Mouse (Mus musculus) adrenal gland, postnatal 4 days (tissue): ENCODE measurements at regions not wholly inside any gene's neighbourhood (a gene's known extent, or its start where the extent isn't known, plus 50 kb on each side); places are given as distances from the start of the nearest gene placed in this dataset.
"Not testable (repeated sequence)": the region's sequence is repeated elsewhere in the genome, so short reads cannot be mapped to it uniquely, and the experiment has no call there.

ENCODE experiments used
- DNase-seq, 2 experiments: peaks; one replicate each; pipeline ENCODE4 v3.0.0; 2021 to 2022; ENCODE audit warnings: low spot score in 2 of 2, mixed read lengths in 2 of 2

DNA sequence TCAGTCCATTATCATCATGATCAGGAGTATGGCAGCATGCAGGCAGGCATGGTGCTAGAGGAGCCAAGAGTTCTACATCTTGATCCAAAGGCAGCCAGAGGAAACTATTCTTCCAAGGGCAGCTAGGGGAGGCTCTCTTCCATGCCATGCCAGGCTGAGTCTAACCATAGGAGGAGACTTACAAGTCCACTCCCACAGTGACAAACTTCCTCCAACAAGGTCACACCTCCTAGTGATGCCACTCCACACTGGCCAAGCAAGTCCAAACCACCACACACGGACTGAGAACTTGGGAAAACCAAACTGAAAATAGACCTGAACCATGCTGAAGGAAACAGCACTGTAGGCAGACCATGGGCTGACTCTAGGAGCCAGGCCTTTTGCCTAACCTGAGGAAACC is 197.4 kb downstream of the Prex1 start:
- DNase-seq: no peak

DNA sequence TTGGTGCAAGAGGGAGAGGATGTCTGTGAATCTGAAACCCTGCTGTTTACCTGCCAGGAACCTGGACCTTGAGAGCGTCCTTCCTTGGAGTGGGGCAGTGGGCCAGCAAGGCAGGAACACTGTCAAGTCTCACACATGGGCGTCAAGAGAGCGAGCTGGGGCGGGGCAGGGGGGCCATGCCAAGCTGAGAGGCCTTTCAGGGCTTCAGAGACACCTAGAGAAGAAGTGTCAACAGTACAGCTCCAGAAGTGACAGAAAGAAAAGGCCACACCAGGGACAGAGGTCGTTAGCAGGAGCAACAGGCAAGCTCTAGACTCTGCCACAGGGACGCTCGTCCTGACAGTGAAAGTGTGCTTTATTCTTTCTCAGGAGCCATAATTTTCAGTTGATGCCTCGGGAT is 199.0 kb downstream of the Prex1 start:
- no peak for DNase-seq

DNA sequence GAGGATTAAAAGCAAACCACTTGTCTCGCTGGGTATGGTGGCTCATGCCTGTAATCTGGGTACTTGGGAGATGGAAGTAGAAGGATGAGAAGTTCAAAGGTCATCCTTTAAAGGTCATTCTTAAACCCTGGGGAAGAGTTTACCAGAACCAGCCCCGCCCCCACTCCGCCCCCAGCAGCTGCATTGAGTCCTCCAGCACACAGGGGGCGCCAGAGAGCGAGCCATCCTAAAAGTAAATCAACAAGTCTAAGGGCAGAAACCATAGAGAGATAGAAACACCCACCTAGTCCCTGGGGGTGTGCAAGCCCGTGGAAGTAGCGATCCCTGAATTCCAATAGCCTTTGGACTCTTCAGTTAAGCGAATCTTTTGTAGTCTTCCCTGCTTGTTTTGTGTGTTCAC is 201.1 kb downstream of the Prex1 start:
- DNase-seq: no peak

DNA sequence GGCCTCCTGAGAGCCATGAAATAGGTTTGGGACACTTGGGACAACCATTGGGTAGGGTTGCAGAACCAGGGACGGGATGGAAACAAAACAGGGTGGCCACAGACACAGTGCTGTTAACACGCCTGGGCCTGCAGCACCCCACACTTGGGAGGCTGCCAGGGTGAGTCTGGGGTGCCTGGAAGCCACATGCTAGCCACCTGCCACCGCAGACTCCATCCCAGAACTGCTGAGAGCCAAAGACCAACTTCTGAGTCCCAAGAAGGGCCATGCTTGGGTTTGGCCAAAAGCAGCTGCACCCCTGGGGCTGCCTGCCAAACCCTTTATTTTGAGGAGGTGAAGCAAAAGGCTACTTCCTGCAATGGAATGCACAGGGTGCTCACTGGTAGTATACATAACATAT is 202.2 kb downstream of the Prex1 start:
- not testable (repeated sequence) for DNase-seq

DNA sequence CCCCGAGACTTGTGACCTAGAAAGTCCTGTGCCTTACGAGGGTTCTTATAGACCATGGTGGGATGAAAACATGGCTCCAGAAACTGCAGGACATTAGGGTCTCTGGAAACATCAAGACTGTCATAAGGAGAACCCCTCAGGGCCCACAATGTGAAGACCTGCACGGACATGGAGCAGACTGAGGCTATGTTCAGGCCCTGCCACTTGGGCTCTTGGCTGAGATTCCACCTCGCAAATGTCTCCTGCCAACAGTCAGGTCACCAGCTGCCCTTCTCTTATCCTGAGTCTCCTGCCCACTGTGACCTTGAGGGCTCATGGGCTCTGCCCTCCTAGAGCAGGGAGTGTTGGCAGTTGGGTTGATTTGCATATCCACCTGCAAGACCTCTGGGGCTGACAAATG is 202.9 kb downstream of the Prex1 start:
- no peak for DNase-seq

DNA sequence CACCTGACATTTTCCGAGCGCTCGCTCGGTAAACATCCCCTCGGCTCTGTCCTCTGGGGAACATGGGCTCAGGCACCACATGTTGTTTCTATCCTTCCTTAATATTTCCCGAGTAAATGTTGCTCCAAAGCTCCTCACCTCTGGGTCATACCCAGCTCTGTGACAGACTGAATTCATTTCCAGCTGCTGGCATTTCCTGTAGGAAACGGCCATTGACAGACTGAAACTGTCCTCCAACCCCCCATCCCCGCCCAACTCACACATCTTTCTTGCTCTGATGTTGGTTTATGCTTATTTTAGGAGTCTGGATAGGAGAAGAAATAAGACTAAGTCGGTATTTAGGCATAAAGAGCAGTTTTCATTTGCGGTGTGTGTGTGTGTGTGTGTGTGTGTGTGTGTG is 204.0 kb downstream of the Prex1 start:
- no peak for DNase-seq

DNA sequence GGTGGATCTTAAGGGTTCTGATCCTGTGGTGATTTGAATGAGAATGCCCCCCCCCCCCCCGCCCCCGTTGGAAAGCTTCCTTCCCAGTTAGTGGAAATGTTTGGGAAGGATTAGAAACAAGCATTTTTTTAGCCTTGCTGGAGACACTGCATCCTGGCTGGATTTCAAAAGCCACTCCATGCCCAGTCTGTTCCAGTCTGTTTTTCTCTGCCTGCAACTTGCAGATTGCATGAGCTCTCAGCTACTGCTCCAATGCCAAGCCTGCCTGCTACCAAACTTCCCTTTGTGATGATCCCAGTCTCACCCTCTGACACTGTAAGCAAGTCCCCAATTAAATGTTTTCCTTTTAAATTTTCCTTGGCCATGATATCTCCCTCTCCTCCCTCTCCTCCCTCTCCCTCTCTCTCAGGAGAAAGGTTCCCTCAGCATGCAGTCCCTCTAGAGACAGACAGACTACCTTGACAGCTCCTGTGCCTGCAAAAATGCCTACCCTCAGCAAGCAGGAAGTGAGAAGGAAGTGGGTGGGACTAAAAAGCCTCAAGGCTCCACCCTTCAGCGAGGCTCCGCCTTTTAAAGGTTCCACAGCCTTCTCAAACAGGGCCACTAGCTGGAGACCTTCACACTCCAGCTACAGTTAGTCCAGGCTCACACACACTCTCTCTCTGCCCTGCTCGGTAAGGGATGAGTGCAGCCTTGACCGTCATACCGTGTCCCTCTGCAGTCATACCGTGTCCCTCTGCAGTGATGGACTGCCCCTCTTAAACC is 204.8 kb downstream of the Prex1 start:
- DNase-seq: no peak

DNA sequence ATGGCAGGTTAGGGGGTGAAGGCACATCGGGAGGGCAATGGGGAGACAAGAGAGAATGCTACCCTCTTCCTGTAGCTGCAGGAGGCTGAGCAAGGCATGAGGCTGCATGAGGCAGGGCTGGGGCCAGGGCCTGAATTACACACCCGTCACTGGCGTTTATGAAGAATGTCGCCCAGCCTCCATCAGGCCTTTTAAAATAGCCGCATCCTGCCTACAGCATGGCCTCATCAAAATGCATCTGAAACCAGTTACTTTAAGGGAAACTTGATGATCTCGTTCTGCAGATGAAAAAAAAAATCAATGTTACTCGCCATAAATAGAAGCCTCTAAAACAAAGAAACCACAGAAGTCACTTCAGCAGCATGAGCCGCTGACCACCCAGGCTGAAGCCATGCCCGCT is 208.3 kb downstream of the Prex1 start:
- no peak for DNase-seq

DNA sequence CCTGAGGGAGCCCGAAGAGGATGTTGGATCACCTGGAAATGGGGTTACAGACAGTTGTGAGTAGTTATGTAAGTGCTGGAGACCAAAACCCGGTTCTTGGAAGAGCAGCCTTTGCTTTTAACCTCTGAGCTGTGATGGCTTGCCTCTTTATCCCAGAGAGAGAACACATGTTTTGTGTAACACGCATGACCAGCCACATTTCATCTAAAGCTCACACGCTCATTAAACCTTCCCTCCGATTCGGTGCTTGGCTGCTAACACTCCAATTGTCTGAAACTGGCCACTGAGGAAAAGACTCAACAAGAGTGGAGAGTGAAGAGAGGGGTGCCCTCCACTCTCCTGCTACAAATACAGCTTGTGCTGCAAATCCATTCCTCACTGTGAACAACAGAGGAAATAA is 210.0 kb downstream of the Prex1 start:
- DNase-seq: no peak

DNA sequence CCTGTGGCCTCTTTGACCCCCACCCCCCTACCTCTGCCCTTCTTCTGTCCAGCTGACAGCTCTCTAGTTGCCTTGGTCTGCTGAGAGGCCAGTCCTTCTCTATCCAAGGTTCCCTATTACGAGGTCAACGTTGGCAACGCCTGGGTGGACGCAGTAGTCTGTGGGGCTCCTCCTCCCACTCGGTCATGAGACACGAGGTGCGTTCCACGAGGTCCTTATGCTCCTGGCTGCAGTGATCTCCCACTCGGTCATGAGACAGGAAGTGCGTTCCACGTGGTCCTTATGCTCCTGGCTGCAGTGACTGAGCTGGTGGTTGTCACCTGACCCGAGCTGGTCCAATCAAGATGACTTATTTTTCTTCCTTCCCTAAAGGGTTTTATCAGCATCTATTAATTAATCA is 220.7 kb downstream of the Prex1 start:
- no peak for DNase-seq

DNA sequence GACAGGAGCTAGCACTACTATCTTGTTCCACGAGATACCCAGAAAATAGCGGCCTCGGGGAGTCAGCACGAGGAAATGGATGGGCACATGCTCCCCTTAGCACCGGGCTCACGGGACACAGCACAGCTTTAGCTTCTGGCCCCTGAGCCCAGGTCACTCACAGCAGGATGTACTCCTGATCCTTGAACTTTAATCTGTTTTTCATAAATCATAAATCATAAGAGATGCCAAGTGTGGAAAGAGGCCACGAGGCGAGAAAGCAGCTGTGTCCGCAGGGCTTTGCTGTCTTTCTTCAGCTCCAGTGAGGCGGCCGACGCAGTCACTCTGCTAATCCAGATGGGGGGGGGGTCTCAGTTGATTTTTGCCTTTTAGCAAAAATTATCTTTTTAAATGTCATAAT is 221.2 kb downstream of the Prex1 start:
- DNase-seq: no peak

DNA sequence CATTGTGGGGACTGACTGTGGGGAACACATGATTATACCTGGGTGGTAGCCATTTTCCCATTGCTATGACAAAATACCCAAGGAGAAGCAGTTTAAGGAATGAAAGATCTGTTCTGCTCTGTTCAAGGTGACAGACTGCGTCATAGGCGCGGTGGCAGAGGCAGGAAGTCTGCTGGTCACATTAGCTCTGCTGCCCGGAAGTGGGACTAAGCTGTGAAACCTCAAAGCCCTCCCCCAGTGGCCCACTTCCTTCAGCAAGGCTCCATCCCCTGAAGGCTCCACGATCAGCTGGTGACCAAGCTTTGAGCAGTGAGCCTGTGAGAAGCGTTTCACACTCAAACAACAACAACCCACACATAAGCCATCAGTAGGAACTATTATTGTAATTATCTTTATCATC is 221.8 kb downstream of the Prex1 start:
- no peak for DNase-seq

DNA sequence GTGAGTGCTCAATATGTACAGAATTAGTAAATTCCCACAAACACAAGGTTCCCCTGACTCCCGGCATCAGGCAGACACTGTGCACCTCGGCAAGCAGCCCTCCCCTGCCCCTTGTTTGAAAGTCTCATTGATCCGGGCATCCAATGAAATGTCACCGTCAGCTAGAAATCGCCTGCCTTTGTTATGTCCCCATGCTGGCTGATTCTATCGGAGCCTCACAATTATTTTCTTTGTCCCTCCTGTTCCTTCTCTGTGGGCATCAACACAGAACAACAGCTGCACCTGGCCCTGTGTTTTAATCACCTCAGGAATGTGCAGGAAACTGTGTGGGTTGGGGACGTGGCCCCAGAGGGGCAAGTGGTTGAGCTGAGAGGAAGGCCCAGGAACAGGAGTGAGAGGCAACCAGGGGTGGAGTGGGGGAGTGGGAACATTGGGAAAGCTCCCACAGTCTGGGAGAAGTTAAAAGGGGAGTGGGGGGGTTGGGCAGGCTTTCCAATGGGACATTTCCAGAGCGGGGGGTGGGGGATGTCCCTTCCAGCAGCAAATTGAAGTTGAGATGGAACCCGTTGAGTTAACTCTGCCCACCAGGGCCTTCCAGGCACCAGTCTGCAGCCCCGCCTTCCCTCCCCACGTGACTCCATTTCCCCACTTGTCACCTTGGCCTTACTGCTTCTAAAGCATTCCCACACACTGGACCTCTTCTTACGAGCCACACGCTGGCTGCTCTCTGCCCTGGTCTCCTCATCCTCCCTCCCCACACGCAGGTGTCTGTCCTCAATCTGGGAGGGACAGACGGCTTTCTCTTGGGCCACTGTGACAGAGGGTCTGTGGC is 224.4 kb downstream of the Prex1 start:
- no peak for DNase-seq

DNA sequence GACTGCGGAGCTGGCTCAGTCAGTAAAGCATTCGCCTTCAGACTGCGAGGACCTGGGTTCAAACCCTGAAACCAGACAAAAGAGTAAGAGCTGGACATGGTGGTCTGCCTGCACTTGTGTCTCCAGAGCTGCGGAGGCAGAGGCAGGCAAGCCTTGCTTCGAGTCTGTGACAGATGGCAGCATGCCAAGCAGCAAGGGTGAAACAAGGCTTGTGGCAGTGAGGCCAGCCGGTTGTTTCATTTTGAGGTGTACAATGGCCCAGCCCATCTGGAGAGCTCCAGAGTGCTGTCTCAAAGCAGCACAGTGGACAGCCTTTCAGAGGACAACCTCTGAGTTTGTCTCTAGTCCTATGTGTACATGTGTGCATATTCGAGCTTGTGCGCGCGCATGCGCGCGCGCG is 225.9 kb downstream of the Prex1 start:
- no peak for DNase-seq

DNA sequence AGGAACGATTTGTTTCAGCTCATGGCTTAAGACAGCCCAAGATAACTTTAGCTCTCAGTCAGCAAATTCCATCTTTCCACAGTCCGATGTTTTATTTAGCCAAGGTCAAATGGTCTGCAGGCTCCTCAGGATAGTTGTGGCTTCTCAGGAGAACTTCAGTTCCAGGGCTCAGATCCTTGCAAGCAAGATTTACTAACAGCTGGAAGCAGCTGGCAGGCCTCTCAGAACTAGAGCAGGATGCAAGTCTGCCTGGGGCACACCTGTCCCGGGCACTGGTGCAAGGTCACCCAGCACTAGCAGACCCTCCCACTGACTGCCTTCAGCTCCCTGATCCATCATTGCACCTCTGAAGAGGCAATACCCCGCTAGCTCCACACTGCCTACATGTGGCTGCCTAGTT is 227.8 kb downstream of the Prex1 start:
- no peak for DNase-seq

DNA sequence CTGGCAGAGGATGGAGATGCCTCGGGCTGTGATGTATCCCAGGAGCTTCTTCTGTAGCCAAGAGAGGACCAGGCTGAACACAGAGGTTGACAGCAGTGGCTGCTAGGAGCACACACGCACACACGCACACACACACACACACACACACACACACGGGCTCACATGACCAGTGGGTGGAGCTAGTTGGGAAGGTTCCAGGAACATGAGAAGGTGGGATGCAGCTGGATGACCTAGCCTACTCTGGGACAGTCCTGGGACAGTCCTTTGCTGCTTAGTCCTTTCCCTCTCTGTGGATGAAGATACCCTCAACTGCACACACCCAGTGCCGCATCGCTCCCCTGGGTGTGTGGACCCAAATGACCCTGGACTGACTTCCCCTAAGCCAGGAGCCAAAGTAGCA is 228.3 kb downstream of the Prex1 start:
- DNase-seq: no peak

DNA sequence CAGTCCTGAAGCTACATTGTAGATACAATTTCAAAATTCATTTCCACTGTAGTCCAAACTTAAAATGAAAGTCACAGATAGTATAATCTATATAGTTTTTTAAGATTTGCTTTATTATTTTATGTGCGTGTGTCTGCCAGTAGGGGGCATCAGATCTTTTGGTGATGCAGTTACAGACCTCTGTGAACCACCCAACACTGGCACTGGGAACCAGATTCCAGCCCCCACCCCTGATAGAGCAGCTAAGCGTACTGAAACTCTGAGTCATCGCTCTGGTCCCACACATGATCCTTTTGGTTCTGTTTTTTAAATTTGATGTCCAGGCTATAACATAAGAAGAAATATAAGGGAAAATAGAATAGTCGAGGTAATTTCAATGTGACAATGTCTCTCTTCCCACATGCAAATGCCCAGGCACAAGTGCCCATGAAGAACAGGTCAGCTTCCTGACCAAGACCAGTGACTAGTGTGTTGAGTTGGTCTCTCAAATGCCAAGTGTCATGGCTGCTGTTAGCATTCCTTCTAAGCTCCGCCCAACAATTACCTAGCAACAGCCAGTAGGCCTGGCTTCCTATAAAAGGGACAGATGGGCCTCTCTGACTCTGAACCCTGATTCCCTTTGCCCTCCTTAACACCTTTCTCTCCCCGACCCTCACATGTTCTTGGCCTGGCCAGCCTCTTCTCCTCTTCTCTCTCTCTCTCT is 229.9 kb downstream of the Prex1 start:
- DNase-seq: no peak

DNA sequence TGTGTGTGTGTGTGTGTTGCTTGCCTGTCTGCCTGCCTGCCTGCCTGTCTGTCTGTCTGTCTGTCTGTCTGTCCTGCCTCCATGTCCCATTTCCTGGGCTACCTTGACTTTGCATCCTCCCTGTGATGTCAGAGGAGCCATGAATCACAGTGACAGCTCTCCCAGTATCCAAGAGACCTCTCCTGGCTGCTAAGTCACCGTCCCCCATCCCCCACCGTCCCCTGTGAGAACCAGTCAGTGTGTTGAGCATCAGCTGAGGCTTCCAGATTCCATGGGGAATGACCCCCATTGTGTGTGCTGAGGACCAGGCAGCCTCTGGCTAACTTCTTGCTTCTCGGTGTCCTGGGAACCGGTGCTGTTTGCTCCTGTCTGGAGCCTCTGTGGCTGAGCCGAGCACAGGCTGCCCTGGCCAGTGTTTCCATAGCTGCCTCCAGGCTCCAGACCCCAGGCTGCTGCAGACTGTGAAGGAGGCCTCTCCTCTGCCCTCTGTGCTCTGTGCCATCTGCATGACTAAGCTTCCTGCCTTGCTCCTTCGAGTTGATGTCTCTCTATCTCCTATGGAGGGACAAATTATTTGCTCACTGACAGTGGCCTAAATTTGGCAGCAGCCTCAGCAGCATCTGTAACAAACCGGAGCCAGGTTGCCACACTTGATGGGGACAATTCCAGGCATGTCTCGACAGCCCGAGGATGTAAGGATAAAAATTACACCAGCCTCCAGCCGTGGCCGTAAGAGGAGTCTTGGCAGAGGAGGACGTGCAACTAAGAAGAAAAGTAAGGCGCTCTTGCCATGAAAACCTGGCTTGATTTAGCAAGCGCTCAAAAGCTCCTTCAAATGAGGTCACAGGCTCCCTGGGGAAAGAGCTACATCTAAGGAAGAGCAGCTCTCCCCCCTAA is 230.7 kb downstream of the Prex1 start:
- DNase-seq: no peak

DNA sequence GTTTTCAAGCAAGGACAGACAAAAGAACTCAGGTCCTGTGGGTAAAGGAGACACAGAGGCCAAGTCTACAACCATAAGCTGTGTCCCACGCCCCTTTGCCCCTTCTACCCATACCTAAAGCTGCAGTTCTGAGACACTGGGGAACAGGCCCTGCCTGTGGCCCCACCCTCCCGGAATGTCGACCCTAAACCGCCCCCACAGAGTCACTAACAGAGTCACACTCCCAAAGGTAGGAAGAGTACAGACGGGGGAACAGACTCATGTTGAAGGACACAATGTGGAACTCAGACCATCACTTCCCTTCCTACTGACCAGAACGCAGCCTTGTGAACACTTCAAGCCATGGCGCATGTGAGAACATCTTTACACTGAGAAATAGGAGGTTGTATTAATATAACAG is 231.9 kb downstream of the Prex1 start:
- no peak for DNase-seq

DNA sequence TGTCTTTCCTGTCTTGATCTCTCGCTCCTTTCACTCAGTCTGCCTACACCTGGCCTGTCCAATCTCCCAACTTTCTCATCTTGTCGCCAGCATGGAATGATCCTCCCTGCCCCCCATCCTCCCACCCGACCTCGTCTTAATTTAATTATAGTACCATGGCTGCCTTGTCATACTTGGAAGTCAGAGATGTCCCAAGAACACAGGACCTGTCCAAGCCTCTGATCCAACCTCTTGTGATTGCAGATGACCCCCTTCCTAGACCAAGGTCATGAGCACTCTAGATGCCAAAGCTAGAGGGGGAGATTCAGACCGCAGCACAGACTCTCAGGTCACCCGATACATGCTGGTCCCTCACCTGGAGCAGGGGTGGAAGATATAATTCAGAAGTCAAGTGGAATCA is 232.3 kb downstream of the Prex1 start:
- no peak for DNase-seq

DNA sequence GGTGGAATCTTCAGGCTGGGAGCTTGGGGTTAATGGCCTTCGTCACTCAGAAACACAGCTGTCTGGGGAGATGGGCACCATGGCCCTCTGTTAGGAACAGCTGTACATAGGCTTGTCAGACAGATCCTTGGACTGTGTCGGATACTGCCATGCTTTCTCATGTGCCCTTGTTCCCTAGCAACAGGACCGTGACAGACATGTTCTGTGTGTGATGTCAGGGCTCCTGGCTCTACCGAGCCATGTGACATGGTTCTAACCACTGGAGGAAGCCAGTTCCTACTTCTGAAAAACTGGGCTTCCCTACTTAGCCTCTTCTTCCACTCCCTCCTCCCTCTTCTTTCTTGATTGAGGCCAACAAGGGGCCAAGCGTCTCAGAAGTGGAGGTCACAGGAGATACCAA is 232.7 kb downstream of the Prex1 start:
- DNase-seq: no peak
